Mouse (Mus musculus): ENCODE results near the gene Mfsd8.
"Not testable (repeated sequence)": the region's sequence is repeated elsewhere in the genome, so short reads cannot be mapped to it uniquely, and the experiment has no call there.

Gene Mfsd8

GRCm38 (mm10) chr3:40846473-40846956, at the start of gene Mfsd8:
Mfsd8 (minus strand) TSS chr3:40846886.
- peak; percentile 63 for DNase-seq (ENCODE audit: extremely low read depth, low read depth, low spot score)

GRCm38 (mm10) chr3:40894336-40894735, 47.6 kb upstream of the Mfsd8 start:
- not testable (repeated sequence) for DNase-seq (ENCODE audit: extremely low read depth, low read depth, low spot score)

GRCm38 (mm10) chr3:40893816-40894258, 47.2 kb upstream of the Mfsd8 start:
- not testable (repeated sequence) for DNase-seq (ENCODE audit: extremely low read depth, low read depth, low spot score)

DNA sequence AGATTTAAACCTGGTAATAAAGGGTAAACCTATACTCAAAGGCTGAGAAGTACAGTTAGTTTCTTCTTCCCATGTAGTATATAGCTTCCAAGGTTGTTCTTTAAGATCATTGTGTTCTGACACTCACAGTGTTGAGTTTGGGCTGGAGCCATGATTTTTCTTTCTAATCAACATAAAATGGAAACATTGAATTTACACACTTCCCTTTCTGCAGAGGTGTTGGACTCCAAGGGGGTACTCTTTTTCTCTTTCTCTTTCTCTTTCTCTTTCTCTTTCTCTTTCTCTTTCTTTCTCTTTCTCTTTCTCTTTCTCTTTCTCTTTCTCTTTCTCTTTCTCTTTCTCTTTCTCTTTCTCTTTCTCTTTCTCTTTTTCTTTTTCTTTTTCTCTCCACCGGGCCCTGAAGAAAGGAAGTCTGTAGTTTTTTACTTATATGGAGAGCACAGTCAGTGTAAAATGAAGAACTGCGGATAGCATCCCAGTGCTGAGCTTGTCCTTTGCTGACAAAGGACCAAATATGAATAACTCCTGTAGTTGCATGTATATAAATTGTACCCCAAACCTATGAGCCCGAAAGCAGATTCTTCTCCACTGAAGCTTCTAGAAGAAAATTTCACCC, 6.5 kb upstream of the Mfsd8 start:
- DNase-seq (ENCODE audit: extremely low read depth, low read depth, low spot score) = not testable (repeated sequence)

DNA sequence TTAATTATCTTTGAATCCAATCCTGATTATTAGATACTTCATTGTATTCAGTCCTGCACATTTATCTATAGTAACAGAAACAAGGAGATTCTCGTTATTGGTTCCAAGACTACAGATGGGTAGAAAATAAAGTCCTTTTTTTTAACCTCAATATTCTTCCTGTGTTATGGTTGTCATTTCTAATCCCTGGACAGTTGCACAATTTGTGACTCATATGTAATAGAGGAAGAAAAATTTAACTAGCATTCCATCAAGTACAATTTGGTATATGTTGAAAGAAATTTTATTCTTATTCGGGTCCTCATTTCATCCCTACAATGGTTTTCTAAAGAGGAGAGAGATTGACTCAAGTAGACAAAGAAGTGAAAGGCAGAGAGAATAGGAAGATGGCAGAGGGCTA, 1.2 kb upstream of the Mfsd8 start:
- DNase-seq (ENCODE audit: extremely low read depth, low read depth, low spot score) = not testable (repeated sequence)

GRCm38 (mm10) chr3:40847018-40847417, 332 bp upstream of the Mfsd8 start:
- DNase-seq (ENCODE audit: extremely low read depth, low read depth, low spot score) = not testable (repeated sequence)

GRCm38 (mm10) chr3:40846957-40847017, 101 bp upstream of the Mfsd8 start, which contains the start of gene Abhd18:
Abhd18 (plus strand) TSS chr3:40846970.
- DNase-seq (ENCODE audit: extremely low read depth, low read depth, low spot score) = not testable (repeated sequence)

GRCm38 (mm10) chr3:40845521-40845920, 1.2 kb downstream of the Mfsd8 start:
- DNase-seq (ENCODE audit: extremely low read depth, low read depth, low spot score) = peak; percentile 33

DNA sequence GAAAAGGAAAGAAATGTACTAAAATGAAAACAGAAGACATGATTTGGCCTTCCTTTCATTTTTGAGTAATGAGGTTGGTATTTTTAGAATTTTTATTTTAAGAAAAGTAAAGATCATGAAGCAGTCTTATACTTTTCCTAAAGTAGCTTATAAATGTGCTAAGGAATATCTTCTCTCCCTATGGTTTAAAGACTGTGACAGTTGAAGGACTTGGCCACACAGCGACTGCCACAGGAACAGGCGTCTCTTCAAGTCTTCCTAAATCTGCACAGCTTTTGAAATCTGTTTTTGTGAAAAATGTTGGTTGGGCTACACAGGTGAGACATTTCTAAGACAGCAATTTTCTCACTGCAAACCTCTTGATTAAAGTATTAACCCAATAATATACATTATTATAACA, 33.4 kb downstream of the Mfsd8 start:
- no peak for DNase-seq (ENCODE audit: extremely low read depth, low read depth, low spot score)

DNA sequence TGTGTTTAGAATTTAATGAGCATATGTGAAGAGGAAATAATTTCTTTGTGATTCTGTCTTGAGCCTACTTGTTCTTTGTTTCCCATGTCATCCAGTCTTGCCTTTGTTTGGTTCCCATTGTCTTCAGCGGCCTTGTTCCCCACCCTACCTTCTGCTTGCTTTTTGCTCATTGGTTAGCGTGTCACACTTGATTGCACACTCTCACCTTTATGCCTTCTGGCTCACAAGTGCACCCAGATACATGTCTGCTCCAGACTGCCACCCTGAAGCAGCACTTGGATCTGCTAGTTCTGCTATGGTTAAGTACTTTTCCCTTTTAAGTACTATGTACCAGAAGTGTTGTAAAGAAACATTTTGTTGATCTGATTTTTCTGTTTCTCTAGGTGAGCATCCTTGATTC, 36.8 kb downstream of the Mfsd8 start:
- no peak for DNase-seq (ENCODE audit: extremely low read depth, low read depth, low spot score)

DNA sequence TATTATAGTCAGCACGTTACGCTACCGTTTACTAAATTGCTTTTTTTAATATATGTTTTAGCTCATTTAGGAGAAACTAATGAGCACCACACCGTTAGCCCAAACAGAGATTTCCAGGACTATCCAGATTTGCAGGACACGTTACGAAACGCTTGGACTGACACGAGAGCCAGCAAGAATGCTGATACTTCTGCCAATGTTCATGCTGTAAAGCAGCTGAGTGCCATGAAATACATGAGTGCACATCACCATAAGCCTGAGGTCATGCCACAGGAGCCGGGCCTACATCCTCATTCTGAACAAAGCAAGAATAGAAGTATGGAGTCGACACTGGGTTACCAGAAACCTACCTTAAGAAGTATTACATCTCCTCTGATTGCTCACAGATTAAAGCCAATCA, 38.0 kb downstream of the Mfsd8 start:
- DNase-seq (ENCODE audit: extremely low read depth, low read depth, low spot score) = no peak

DNA sequence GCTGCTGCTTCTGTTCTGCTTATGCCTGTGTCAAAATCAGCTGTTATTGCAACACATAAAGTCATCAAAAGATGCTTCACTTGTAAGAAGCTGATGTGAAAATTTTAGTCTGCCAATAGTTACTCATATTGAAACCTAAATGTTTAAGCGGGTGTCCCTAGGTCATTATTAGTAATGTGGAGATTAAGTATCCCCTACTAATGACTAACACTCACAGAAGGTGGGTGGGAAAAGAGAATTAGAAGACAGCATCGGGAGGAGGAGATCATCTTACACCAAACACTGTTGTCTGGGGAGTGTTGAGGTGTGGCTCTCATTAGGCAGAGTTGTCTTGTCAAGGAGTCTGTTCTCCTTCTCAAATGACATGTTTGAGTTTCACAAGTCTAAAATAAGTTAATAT, 39.8 kb downstream of the Mfsd8 start:
- no peak for DNase-seq (ENCODE audit: extremely low read depth, low read depth, low spot score)

GRCm38 (mm10) chr3:40800373-40800823, 46.3 kb downstream of the Mfsd8 start:
- no peak for DNase-seq (ENCODE audit: extremely low read depth, low read depth, low spot score)

DNA sequence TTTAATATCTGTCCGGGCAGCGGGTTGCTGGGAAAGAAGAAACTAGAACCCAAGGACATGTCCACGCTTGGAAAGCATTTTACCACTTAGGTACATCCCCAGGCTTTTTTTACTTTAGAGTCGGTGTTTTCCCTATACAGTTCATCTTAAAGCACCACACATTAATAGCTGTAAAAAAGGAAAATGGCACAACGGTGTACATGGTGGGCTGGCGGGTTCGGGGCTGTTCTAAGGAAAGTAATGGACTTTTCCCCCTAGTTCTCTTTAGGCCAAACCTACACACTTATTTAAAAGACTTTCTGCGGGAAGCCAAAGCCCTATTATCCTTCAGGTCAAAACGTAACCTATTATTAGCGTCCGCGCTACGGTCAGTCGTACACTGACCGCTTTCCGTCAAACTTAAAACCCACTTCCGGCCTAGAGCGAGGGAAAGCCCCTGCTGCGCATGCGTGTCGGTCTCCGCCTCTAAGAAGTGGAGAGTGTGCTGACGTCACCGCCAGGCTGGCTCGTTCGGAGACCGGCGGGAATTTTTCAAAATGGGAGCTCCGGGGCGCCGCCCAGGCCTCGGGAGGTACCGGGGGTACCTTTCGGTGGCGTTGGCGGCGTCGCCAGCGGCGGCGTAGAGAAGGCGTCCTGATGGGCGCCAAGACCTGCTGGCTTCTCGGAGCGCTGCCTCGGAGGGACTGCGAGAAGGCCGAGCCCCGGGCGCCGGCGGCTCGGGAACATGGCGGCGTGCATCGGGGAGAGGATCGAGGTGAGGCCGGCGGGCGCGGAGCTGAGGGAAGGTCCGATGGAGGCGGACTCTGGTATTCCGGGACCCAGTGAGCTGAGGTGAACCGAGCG, 46.9 kb downstream of the Mfsd8 start, which contains the start of gene Plk4:
Gene Plk4, plus strand, starts transcription at position 490 of the 843 bp plus-strand sequence.
- DNase-seq (ENCODE audit: extremely low read depth, low read depth, low spot score) = peak; percentile 46

- no peak for DNase-seq (ENCODE audit: extremely low read depth, low read depth, low spot score)
Observed at GRCm38 (mm10) chr3:40798500-40798899, 48.2 kb downstream of the Mfsd8 start.

DNA sequence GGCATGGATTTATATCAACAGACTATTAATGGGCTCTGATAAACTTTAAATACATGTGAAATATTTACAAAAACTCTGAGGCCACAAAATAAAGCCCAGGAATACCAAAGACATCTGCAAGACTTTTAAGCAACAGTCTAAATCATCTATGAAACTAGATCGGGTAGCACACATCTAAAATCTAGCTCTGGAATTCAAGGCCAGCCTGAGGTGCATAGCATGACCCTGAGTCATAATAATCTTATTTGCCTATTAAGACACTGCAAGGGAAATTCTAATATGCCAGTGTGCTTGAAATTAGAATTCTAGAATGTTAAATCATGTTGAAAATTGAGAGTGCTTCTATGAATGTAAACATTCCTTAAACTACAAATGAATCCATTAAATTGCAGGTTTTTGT, 48.6 kb downstream of the Mfsd8 start:
- DNase-seq (ENCODE audit: extremely low read depth, low read depth, low spot score) = no peak

- no peak for DNase-seq (ENCODE audit: extremely low read depth, low read depth, low spot score)
Observed at GRCm38 (mm10) chr3:40793783-40794182, 52.9 kb downstream of the Mfsd8 start.
